Mouse (Mus musculus) cerebellum, adult 18-20 months (tissue): ENCODE data around the gene Kel.

ENCODE experiments used
- DNase-seq, 2 experiments: peaks; one replicate each; pipeline ENCODE4 v3.0.0; 2021

Kel gene

DNA sequence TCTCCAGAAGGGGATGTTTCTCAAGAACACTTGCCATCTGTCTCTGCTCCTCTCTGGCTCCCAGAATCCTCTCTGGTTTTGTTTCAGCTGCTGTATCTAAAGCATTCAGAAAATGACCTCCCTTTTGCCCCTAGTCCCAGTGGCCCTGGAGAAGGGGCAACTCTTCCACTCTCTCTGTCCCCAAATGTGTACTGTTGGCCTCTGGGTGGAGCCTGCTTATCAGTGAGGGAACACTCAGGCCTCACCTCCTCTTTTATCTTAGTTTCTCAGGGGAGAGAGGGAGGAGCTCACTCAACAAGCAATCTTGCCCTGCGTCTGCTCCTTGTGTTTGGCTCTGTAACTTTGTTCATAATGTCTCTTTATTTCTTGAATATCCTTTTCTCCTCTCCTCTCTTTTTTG is at the start of gene Kel:
Gene Kel, minus strand, starts transcription at position 217 of the 400 bp plus-strand sequence.
- no peak for DNase-seq

DNA sequence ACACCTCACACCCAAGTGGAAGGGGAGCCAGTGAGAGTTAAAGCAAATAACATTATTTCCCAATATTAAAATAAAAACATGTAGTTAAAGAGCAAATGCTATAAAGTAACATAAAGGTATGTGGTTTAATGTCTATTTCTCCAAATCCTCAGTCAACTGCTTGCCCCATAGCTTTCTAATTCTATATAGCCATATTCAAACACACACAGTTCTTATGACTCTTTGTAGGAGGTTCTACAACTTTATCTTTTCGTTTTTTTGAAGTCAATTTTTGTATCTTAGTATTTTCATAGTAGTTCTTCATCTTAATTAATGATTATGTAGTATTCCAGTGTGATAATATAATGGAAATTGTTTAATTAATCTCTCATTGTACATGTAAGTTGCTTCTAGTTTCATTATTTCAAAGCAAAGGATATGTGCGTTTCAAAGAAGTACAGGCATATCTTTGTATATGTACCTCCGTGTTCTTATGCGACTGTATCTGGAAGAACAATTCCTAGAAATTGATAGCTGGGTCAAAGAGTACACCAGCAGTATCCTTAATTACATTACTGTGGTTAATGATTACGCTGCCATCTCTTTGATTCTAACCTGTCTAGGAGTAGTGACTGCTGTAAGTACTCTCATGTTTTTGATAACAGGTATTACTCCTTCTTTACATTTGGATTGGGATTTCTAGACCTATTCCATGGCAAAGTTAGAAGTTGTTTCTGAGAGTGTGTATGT is 40.7 kb upstream of the Kel start:
- DNase-seq, result no peak

DNA sequence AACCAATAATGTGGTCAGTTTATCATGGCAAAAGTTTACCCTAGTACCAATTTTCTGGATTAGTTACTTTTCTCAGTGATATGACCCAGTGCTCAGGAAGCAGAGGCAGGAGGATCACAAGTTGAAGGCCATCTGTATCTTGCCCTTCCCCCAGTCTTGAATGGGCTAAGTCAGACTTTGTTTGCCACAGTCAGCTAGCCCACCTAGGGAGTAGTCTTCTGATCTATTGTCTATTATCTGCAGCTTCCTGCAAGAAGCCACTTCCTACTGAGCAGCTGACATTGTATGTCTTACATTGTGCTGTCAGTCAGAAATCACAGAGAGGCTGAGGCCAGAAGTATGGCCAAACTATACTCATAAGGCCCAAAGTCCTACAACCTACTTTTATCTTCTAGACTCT is 37.0 kb upstream of the Kel start:
- no peak for DNase-seq

DNA sequence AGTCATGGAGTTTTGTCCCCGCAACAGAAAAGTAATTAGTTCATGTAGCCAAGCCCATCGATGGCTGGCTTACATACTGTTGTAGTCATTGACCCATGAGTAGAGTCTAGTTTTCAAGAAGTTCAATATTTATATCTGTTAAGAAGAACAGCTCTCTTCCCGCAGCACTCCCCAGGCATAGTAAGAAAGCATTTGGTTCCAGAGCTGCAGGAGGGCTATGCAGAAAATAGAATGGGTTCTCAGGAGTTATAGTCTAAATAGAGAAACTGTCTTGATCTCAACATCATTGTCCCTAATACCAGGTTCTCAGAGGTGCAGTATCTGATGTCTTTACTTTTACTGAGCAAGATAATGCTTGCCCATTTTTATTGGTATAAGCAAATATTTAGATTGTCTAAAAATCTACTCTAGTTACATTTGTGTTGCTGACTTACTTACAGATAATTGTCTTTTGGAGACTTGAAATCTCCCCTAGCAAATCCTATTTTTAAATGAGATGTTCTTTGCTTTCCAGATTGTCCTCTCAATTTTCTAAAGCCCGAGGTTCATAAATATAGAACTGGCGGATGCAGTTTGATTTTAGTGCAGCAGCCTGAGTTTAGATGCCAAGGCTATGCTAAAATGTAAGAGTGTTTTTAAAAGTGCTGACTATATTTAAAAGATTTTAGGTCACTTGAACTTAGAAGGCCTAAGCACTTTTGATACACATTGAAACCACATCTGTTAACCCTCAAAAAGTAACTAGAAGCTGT is 30.8 kb upstream of the Kel start:
- DNase-seq, result no peak

DNA sequence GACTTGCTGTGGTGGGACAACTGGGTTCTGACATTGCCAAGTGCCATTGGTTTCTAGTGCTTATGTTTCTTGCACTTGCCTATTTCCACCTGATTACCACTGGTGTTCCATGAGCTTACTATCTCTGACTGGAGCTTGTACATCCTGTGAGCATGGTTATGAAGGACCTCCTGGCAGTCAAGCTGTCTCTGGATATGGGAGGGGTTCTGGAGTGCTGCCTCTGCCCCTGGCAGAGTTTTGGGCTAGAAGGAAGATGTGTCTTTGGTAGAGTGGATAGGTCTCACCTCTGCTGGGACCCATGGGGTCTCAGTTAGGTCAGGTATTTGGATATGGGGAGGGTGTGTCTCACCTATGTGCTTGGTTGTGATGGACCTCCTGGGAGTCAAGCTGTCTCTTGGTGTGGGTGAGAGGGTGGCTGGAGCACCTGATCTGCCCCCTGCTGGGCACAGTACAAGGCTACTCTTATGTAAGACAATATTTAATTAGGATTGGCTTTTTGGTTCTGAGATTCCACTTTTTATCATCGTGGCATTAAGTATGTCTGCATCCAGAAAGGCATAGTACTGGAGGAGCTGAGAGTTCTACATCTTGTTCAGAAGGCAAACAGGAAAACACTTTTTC is 24.0 kb upstream of the Kel start:
- no peak for DNase-seq

DNA sequence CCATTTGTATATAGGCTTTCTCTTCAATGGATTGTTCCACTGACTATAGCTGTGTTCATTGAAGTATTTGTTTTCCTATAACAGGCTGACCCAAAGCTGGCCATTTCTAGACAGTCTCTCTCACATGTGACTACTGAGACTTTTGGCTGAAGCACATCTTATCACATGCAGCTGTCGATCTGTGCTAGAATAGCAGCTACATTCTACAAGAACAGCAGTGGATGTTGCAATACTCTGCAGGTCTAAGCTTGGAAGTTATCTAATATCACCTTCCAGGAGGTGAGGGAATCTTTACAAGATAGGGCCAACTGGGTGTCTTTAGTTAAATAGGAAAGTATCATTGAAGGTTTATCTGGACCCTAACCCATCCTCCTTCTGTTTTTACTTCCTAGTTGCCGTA is 17.3 kb upstream of the Kel start:
- DNase-seq, result no peak

DNA sequence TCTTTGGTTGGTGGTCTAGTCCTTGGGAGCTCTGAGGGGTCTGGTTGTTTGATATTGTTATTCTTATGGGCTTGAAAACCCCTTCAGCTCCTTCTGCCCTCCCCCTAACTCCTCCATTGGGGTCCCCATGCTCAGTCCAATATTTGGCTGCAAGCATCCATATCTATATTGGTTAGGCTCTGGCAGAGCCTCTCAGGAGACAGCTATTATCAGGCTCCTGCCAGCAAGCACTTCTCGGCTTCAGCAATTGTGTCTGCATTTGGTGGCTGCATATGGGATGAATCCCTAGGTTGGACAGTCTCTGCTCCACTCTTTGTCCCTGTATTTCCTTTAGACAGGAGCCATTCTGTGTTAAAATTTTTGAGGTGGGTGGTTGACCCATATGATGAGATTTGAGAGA is 6.1 kb upstream of the Kel start:
- no peak for DNase-seq

DNA sequence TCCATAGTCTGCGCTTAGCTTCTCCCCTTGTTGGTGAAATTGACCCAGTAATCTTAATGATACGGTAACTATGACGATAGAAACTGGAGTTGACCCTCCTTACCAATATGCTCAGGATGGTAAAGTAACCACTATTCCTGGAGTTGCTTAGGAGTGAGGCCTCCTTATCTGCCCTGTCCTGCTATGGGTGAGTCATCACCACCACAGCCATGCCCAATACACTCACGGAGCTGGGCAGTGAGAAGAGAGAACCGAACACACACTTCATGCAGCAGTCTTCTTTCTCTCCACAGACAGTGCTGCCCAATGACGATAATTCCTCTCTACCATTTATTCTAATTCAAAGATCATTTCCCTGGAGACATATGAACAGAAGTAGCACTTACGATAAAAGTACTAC is 2.1 kb upstream of the Kel start:
- DNase-seq, result no peak

DNA sequence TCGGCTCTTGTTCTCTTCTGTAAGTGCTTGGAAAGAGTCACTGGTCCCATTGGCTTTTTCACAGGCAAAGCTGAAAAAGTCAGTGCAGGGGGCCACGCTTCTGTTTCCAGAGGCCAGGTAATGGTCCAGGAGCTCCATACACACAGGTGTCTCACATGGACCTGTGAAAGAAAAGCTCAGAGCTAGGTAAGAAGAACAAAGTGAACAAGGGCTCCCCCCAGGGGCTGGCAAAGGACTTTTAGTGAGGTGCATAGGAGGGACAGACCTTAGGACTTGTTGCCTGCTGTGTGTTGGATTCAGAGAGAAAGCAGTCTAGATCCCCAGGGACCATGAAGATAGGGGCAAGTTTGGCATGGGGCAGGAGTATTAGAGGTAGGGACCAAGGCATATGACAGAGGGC is 1.2 kb downstream of the Kel start:
- DNase-seq, result no peak

DNA sequence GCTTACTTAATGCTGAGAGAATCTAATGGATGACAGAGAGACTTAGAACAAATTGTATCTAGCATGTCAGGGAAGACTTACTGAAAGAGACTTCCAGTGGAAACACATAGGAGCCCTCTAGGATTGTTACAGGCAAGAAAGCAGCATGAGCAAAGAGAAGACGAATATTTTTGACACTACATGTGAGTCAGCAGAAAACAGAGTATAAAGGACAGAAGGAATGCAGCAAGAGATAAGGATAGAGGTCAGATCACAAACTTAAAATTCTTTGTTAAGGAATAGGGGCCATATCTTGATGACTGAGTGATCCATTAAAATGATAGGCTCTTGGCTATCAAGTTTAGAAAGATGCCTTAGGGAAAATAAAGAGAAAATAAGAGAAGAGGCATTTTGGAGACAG is 2.9 kb downstream of the Kel start:
- no peak for DNase-seq

DNA sequence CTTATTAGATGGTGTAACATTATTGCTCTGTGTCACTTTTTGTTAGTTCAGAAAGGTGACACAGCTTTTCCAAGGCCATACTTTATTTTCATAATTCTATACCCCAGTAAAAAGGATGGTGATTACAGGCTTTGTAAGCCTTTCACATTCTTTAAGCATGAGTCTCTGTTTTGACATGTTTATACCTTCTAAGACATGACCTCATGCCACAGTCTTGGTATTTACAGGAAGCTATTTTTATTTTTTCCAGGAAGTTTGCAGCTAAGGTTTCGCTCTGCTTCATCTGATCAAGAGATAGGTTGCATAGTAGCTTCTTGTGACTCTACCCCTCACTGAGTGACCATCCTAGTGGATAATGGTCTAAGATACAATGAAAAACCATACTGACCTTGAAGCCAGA is 9.7 kb downstream of the Kel start:
- no peak for DNase-seq

DNA sequence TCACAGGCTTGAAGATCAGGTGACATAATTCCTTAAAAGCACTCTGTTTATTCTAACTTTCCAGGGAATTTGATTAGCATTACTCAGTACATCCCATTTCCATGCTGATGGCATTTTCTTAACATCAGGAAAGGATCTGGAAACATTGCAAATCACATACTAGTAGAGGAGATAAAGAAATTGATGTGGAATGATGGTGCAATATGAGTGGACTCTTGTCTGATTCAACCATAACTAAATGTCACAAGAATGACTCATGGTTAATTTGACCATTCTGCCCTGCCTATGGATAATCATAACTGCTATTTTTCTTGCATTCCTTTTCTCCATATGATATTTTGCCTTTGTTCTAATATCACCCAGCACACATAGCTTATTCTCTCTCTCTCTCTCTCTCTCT is 11.9 kb downstream of the Kel start:
- no peak for DNase-seq

DNA sequence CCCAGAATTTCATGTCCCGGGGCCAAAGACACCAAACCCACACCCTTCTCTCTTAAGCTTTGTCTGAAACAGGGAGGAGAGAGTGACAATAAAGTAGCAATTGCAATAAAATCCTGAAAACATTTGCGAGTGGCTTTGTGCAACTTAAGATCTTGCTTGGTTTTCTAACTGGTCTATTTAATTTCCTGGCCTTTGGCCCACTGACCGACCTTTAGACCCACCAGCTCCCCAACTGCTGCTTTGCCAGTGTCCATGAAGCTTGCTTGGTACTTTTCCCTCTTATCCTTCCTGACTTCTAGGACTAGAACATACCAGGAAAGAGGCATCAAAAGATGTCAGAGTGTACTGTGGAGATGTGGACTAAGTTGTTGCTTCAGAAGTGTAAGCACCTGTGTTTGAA is 18.5 kb downstream of the Kel start:
- no peak for DNase-seq

DNA sequence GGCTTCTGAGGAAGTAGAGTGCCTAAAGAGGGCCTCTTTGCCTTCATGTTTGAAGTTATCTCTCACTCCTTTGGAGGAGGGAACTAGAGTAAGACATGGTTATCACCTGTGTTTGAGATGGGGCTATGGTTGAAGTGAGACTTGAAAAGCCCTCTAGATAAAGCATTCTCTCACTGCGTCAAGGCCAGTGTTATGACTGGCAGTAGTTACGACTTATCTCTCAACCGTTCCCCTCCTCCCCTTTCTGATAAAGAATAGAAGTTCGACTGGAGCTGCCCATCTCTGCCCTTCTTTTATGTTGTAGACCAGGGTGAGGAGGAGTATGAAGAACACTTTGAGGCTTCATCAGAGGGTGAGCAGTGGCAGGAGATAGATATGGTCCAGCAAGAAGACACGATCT is 19.2 kb downstream of the Kel start:
- no peak for DNase-seq

DNA sequence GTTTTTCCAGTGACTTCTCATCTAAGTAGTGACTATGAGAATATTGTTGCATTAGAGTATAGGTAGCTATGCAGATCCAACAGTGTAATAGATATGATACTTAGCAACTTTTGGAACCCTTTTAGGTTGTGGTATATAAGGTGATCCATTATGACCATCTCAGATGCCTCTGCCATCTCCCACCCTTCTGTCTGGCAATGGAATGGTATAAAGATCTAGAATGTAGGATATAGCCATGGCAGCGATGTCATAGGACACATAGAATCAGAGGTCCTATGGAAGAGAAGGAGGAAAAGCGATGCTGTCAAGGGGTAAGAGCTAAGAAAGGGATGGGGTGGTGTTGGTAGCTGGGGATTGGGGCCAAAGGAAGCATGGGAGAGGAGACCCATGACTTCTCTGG is 20.0 kb downstream of the Kel start, which contains the start of gene Llcfc1:
Gene Llcfc1, plus strand, starts transcription at position 301 of the 400 bp plus-strand sequence.
- DNase-seq, result no peak

DNA sequence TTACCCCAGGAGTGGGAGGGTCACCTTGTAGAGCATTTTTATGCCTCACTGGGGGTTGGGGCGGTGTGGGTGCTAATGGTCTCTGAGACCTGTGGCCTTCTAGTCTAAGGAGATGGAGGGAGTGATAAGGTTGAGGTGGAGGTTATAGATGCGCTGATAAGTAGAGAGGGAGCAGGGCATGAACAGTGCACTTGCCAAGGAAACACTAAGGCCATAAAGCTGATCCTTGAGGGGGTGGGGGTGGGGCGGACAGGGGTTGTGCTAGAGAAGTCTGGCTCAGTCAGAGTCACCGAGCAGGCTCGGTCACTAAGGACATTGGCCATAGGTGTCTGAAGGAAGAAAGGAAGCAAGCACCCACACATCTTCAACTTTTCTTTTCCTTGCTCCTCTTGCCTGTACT is 22.5 kb downstream of the Kel start:
- DNase-seq, result no peak

DNA sequence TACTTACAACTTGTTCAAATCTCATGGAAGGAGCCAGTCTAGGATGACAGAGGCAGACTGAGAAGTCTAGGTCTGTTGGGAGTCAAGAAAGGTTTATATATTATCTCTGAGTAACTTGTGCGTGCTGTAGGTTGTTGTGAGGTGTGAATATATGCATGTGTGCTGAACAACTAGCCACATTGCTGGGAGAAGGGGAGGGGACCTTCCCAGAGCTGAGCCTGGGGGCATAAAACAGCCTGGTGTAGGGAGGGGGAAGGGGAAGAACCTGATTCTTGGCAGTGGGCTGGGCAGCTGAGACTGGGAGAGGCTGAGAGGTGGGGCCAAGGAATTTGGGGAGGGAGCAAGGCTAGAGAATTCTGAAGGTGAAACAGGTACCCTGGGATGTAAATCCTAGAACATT is 23.5 kb downstream of the Kel start, which contains the start of gene Trpv5:
Gene Trpv5, minus strand, starts transcription at position 101 of the 400 bp plus-strand sequence.
- no peak for DNase-seq

DNA sequence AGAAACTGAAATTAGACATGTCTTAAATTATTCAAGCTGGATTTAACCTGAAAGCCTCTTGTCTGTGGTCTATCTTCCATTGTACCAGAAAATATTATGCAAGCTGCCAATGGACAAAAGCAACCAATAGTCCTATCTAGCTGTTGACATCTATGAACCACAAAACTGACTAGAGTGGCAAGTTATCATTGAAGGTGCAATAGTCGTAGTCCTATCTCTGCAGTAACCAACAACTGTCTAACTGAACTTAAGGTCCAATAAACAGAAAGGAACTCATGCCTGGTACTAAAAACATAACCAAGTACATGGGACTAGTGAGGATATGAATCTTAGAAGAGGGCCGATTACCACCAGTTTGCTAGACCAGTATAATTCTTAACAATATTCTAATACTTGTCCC is 27.6 kb downstream of the Kel start:
- DNase-seq, result no peak

DNA sequence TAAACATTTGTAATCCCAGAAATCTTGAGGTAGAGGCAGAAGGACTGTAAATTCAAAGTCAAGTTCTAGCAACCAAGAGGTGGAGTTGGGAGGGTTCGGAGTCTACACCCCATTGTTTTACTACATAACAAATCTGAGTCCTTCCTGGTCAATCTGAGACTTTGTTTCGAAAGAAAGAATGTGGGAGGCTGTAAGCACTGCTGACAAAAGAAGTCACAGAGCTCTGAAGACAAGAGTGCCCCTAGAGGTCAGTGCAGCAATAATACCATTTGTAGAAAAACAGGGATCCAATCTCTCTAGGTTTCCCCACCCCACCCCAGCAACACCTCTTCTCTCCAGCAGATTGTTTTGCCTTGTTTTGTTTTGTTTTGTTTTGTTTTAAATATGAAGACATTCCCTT is 41.8 kb downstream of the Kel start:
- no peak for DNase-seq

DNA sequence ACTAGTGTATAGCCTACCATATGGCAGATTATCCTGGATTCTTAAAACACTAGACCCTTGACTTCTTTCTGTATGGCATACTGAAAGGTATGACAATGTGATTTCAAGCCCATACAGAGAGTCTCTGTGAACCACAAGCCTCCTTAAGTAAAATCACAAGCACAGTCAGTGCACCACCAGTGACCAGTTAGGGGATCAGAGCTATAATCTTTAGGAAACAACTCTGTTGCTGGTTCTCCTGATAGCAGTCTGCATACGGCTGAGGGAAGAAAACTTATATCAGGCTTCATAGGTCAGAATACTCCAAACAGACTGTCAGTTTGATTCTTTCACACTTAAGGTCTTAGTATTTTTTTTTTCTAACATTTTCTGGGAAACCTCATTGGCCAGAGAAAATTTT is 45.7 kb downstream of the Kel start:
- no peak for DNase-seq

DNA sequence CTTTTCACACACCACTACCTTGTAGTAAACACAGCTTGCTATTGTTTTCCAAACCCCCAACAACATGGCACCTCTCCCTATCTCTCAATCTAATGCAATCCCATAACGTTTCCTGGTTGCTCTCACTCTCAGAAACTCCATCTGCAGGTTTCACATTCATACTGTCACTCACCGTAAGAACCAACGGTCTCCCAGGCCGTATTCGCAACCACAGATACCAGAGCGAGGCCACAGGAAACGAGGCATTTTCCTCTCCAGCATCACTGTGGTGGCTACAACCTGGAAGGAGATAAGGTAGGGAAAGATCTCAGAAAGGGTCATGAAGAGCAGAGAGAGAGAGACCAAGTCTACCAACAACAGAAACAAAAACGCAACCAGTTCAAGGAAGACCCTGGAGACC is 49.5 kb downstream of the Kel start:
- DNase-seq, result no peak

DNA sequence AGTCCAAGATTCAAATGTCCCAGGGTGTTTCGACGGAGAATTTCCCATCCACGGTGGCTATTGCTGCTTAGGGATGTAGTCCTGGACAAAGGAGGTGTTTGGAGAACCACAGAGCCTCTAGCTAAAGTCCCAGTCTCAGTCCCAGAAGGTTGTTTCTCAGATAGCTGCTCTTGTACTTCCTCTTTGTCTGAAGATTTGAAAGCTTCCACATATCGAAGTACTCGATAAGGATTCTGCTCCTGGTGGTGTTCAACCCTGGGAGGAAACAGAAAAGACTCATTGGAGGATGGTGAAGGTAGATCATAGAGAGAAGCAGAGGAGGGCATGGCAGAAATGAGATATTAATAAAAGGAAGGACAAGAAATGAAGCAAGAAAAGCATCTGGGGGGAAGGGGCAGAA is 51.0 kb downstream of the Kel start:
- DNase-seq, result no peak

DNA sequence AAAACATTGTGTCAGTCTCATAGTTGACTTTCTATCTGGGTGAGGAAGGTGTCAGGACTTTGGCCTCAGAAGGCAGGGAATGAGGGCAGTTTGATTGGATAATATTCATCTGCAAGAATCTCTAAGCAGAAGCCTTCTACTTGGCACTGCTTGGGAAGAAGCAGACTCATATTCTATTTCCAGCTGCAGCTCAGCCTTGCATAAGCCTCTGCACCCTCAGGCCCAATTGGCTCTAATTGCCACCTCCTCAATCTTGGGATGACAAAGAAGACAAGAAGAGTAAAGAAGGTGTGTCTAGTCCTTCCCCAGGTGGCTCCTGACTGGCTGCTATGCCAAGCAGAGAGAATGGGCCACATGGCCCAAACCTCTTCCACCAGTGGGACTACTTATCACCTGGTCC is 57.5 kb downstream of the Kel start:
- no peak for DNase-seq

DNA sequence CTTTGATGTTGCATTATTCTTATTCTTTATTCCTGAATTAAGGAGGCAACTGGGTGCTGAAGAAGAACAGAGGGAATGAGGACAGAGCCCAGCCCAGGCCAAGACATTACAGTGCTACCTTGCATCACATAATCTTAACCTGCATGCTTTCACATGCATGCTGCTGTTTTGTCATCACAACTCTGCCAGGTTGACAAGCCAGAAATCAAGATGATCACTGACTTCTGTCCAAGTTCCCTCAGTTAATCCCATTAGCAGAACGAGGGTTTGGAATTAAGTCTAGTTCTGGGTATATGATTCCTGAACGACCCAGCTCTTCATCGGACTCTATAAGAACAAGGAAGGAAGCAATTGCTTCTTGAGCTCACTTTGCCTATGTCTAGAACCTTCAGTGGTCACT is 57.9 kb downstream of the Kel start:
- no peak for DNase-seq
